Mouse (Mus musculus): ENCODE results near the gene Xab2. TPM values are rescaled to one million over a fixed set of nuclear protein-coding genes. Genes with fewer than 3 reads are reported as not detected.
A peak's percentile ranks its signal among the peaks of the same experiment; 100 is the strongest.

Gene Xab2
- polyA plus RNA-seq, 1 experiment from 2014 or later: 25.7 TPM

DNA sequence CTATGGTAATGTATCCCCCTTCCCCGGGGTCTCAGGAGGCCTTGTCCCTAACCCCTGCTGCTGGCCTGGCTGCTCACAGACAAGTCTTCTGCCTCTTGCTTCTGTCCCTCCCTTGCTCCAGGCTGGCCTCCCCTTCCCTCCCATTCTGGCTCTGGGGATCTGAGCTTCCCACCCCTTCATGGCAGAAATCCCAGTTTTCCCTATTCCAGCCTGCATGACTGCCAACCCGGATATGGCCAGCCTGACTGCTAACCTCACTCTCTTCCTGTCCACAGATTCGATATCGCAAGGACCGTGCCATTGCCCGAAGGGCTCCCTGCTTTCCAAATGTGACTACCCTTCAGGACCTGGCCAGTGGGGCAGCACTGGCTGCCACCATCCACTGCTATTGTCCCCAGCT, 20.7 kb downstream of the Xab2 start:
- Histone ChIP-seq H3K27me3 (ENCODE audit: control insufficient read depth, insufficient read depth, low read depth, low read length) (no peaks in the 10 kb centered on the region), H3K27ac (ENCODE audit: low read length) (no peak overlapping the region), H3K4me3 (ENCODE audit: low read depth, low read length) (no peak overlapping the region), H3K36me3 (ENCODE audit: control insufficient read depth, insufficient read depth) (no peaks in the 10 kb centered on the region), H3K9ac (ENCODE audit: low read depth, low read length) (no peak overlapping the region), H3K4me2 (ENCODE audit: low read depth, low read length) (no peak overlapping the region), H3K9me3 (replicated peaks; ENCODE audit: control insufficient read depth, low read length) (no peaks in the 10 kb centered on the region), H3K4me1 (ENCODE audit: control insufficient read depth, low read depth, low read length) (no peaks in the 10 kb centered on the region)
- ATAC-seq (ENCODE audit: low read depth): no peak
- WGBS (ENCODE audit: insufficient replicate concordance): 79% methylated on average over 6 of the region's 6 CpGs

DNA sequence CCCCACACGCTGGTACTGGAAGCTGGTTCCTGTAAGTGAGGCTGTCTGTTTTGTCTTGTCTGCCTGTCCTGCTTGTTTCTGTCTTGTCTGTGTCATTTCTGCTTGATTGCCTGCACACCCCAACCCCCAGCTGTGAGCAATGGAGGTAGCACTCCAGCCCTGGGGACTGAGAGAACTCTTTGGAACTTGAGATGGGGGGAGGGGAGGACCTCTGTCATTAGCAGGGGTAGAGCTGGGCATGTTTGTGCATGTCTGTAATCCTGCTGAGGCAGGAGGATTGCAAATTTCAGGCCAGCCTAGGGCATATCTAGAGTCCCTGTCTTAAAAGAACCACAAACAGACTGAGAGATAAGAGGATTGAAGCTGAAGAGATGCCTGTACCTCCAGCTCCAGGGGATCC, 21.9 kb downstream of the Xab2 start:
- 56% methylated on average over 1 of the region's 1 CpGs for WGBS (ENCODE audit: insufficient replicate concordance)
- no peak for ATAC-seq (ENCODE audit: low read depth)
- no peaks in the 10 kb centered on the region for H3K27me3 ChIP-seq (ENCODE audit: control insufficient read depth, insufficient read depth, low read depth, low read length)
- H3K4me1 ChIP-seq (ENCODE audit: control insufficient read depth, low read depth, low read length): no peaks in the 10 kb centered on the region
- H3K9me3 ChIP-seq (replicated peaks; ENCODE audit: control insufficient read depth, low read length): no peaks in the 10 kb centered on the region
- H3K27ac ChIP-seq (ENCODE audit: low read length): no peak overlapping the region
- no peak overlapping the region for H3K4me3 ChIP-seq (ENCODE audit: low read depth, low read length)
- H3K36me3 ChIP-seq (ENCODE audit: control insufficient read depth, insufficient read depth): no peaks in the 10 kb centered on the region
- H3K4me2 ChIP-seq (ENCODE audit: low read depth, low read length): no peak overlapping the region
- no peak overlapping the region for H3K9ac ChIP-seq (ENCODE audit: low read depth, low read length)

DNA sequence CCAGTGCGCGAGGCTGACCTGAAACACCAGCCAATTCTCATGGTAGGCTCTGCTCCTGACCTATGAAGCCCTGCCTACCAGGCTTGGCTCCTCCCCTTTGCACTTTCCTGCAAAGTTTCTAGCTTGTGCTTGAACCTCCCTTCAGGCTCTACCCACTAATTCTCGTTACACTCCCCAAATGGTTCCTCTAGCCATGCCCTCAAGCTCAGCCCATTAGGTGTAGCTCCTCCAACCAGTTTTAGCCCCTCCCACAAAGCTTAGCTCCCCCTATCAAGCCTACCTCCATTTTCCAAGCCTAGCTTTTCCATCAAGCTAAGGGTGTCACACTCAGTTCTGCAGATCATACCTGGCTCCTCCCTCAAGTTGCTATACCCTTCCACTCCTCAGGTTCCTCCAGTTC, 23.1 kb downstream of the Xab2 start:
- no peaks in the 10 kb centered on the region for H3K4me1 ChIP-seq (ENCODE audit: control insufficient read depth, low read depth, low read length)
- no peak overlapping the region for H3K4me2 ChIP-seq (ENCODE audit: low read depth, low read length)
- WGBS (ENCODE audit: insufficient replicate concordance): 68% methylated on average over 3 of the region's 3 CpGs
- ATAC-seq (ENCODE audit: low read depth): no peak
- no peak overlapping the region for H3K4me3 ChIP-seq (ENCODE audit: low read depth, low read length)
- H3K36me3 ChIP-seq (ENCODE audit: control insufficient read depth, insufficient read depth): no peaks in the 10 kb centered on the region
- no peaks in the 10 kb centered on the region for H3K27me3 ChIP-seq (ENCODE audit: control insufficient read depth, insufficient read depth, low read depth, low read length)
- no peak overlapping the region for H3K27ac ChIP-seq (ENCODE audit: low read length)
- H3K9ac ChIP-seq (ENCODE audit: low read depth, low read length): no peak overlapping the region
- no peaks in the 10 kb centered on the region for H3K9me3 ChIP-seq (replicated peaks; ENCODE audit: control insufficient read depth, low read length)

DNA sequence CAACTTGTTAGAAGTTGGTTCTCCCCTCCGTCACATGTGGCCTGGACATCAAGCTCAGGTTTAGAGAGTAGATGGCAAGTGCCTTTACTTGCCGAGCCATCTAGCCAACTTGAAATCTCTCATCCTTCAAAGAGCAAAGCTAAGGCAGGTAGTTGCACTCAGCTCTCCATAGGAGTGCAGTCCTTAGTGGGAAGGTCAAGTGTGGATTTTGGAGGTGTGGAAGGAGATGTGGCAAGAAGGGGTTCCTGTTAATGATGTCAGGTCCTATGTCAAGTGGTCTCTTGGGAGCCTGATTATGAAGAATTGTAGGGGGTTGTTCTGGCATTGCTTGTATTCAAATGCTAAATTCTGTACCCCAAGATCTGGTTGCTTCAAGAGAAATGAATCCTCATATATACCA, 26.6 kb downstream of the Xab2 start:
- Histone ChIP-seq H3K4me3 (ENCODE audit: low read depth, low read length) (no peak overlapping the region), H3K4me1 (ENCODE audit: control insufficient read depth, low read depth, low read length) (no peaks in the 10 kb centered on the region), H3K4me2 (ENCODE audit: low read depth, low read length) (no peak overlapping the region), H3K9me3 (replicated peaks; ENCODE audit: control insufficient read depth, low read length) (no peaks in the 10 kb centered on the region), H3K27ac (ENCODE audit: low read length) (no peak overlapping the region), H3K36me3 (ENCODE audit: control insufficient read depth, insufficient read depth) (no peaks in the 10 kb centered on the region), H3K27me3 (ENCODE audit: control insufficient read depth, insufficient read depth, low read depth, low read length) (no peaks in the 10 kb centered on the region), H3K9ac (ENCODE audit: low read depth, low read length) (no peak overlapping the region)
- WGBS (ENCODE audit: insufficient replicate concordance): 65% methylated on average over 2 of the region's 2 CpGs
- no peak for ATAC-seq (ENCODE audit: low read depth)

DNA sequence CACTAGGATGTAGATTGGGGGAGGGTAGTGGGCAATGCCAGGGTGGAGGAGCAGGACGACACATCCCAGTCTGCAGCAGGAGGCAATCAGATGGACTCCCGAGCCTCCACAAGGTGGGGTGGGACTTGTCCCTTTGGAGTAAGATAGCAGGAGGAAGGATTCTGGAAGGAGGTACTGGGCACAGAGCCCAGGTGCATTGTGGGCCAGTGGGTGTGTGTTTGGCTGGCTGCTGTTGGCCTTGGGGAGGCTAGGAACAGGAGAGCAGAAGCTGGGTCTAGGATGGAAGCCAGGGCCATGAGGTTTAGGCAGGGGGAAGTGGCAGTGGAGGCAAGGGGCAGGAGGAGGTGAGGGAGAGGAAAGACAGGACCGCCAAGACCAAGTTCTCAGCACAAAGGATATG, 27.6 kb downstream of the Xab2 start:
- H3K27ac ChIP-seq (ENCODE audit: low read length): no peak overlapping the region
- 45% methylated on average over 3 of the region's 3 CpGs for WGBS (ENCODE audit: insufficient replicate concordance)
- no peaks in the 10 kb centered on the region for H3K36me3 ChIP-seq (ENCODE audit: control insufficient read depth, insufficient read depth)
- ATAC-seq (ENCODE audit: low read depth): no peak
- no peak overlapping the region for H3K9ac ChIP-seq (ENCODE audit: low read depth, low read length)
- H3K9me3 ChIP-seq (replicated peaks; ENCODE audit: control insufficient read depth, low read length): no peaks in the 10 kb centered on the region
- no peaks in the 10 kb centered on the region for H3K4me1 ChIP-seq (ENCODE audit: control insufficient read depth, low read depth, low read length)
- no peak overlapping the region for H3K4me2 ChIP-seq (ENCODE audit: low read depth, low read length)
- H3K4me3 ChIP-seq (ENCODE audit: low read depth, low read length): no peak overlapping the region
- no peaks in the 10 kb centered on the region for H3K27me3 ChIP-seq (ENCODE audit: control insufficient read depth, insufficient read depth, low read depth, low read length)

DNA sequence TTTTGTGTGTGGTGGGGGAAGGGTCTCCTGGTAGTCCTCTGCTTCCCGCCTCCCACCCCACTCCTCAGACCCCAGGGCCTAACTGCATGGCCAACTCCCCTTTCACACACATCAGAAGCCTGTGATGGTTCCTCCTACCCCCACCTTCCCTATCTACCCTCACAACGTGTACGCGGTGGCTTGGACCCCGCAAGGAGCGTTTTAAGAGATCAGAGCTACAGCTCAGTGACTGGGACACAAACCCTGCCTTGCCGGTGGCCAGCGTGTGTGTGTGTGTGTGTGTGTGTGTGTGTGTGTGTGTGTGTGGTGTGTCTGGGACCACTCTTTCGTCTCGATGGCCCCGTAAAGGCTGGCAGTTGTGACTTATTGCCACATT, 32.9 kb downstream of the Xab2 start:
- H3K9ac ChIP-seq (ENCODE audit: low read depth, low read length): peak overlapping the region; percentile 72
- 15% methylated on average over 11 of the region's 11 CpGs for WGBS (ENCODE audit: insufficient replicate concordance)
- H3K9me3 ChIP-seq (replicated peaks; ENCODE audit: control insufficient read depth, low read length): no peaks in the 10 kb centered on the region
- no peak overlapping the region; the same call in 1 of the 2 replicates for H3K27ac ChIP-seq (ENCODE audit: low read length)
- H3K4me2 ChIP-seq (ENCODE audit: low read depth, low read length): peak overlapping the region; percentile 87
- H3K4me1 ChIP-seq (ENCODE audit: control insufficient read depth, low read depth, low read length): peaks cover 19% of the 10 kb centered on the region
- peaks cover 2% of the 10 kb centered on the region; the same call in 1 of the 2 replicates for H3K27me3 ChIP-seq (ENCODE audit: control insufficient read depth, insufficient read depth, low read depth, low read length)
- ATAC-seq (ENCODE audit: low read depth): peak; percentile 11; the same call in 1 of the 2 replicates
- peak overlapping the region; percentile 70 for H3K4me3 ChIP-seq (ENCODE audit: low read depth, low read length)
- H3K36me3 ChIP-seq (ENCODE audit: control insufficient read depth, insufficient read depth): no peaks in the 10 kb centered on the region

DNA sequence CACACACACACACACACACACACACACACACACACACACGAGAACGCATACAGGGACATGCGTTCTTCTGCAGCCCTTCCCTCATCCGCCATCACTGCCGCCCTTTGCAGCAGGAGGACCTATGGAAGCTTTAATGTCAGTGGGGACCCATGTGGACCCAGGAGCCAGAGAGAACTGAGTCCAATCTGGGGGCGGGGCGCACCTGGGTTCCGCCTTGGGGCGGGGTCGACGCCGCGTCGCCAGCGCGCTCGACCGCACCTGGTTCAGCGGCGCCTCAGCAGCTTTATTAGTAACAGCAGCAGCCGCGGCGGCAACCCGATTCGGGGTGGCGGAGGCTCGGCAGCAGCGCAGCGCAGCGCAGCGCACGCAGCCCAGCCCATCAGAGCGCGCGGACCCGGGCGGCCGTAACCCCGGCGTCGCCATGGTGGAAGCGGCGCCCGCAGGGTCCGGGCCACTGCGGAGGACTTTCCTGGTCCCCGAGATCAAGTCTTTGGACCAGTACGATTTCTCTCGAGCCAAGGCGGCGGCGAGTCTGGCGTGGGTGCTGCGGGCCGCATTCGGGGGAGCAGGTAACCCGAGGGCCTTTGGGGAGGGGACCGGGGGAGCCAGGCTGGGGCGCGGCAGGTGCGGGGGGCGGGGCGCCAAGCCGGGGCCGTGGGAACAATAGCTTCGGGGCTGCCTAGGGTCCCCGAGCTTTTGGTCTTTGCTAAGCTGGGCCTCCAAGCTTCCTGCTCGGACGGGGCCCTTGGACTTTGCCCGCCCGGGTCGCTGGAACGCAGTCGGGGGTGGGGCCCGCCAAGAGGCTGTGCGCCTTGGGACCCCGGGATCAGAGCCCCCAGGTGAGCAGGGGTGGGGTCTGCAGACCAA, 33.5 kb downstream of the Xab2 start:
- H3K4me3 ChIP-seq (ENCODE audit: low read depth, low read length): peak overlapping the region; percentile 70
- no peaks in the 10 kb centered on the region for H3K9me3 ChIP-seq (replicated peaks; ENCODE audit: control insufficient read depth, low read length)
- peak overlapping the region; percentile 72 for H3K9ac ChIP-seq (ENCODE audit: low read depth, low read length)
- peak overlapping the region; percentile 74 for H3K27ac ChIP-seq (ENCODE audit: low read length)
- peak; percentile 74 for ATAC-seq (ENCODE audit: low read depth)
- peaks cover 2% of the 10 kb centered on the region; the same call in 1 of the 2 replicates for H3K27me3 ChIP-seq (ENCODE audit: control insufficient read depth, insufficient read depth, low read depth, low read length)
- peak overlapping the region; percentile 87 for H3K4me2 ChIP-seq (ENCODE audit: low read depth, low read length)
- peaks cover 19% of the 10 kb centered on the region for H3K4me1 ChIP-seq (ENCODE audit: control insufficient read depth, low read depth, low read length)
- H3K36me3 ChIP-seq (ENCODE audit: control insufficient read depth, insufficient read depth): no peaks in the 10 kb centered on the region
- WGBS (ENCODE audit: insufficient replicate concordance): under 1% methylated on average over 68 of the region's 77 CpGs

DNA sequence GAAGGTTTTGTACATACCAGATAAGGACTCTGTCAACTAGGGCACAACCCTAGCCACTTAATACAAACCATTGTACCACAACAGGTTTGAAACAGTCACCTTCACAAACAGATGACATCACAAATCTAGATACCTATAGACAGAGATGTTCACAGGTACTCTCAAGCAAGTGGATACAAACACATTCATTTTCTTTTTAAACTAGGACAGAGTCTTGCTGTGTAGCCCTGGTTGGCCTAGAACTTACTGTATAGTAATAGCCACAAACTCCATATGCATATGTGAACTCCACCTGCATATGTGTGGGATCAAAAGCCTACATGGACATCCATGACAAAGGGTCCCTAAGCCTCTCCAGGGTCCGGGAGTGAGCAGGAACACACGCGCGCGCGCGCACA, 34.1 kb downstream of the Xab2 start, which contains the start of gene Camsap3:
Gene Camsap3 (plus strand): TSS at position 301 of the 398 bp plus-strand sequence.
- no peak; the same call in 1 of the 2 replicates for ATAC-seq (ENCODE audit: low read depth)
- H3K4me1 ChIP-seq (ENCODE audit: control insufficient read depth, low read depth, low read length): peaks cover 19% of the 10 kb centered on the region
- H3K9me3 ChIP-seq (replicated peaks; ENCODE audit: control insufficient read depth, low read length): no peaks in the 10 kb centered on the region
- peaks cover 2% of the 10 kb centered on the region; the same call in 1 of the 2 replicates for H3K27me3 ChIP-seq (ENCODE audit: control insufficient read depth, insufficient read depth, low read depth, low read length)
- peak within 1 kb of the TSS; percentile 74 for H3K27ac ChIP-seq (ENCODE audit: low read length)
- H3K4me2 ChIP-seq (ENCODE audit: low read depth, low read length): peak within 1 kb of the TSS; percentile 87
- H3K4me3 ChIP-seq (ENCODE audit: low read depth, low read length): peak within 1 kb of the TSS; percentile 70
- 3% methylated on average over 7 of the region's 7 CpGs for WGBS (ENCODE audit: insufficient replicate concordance)
- H3K9ac ChIP-seq (ENCODE audit: low read depth, low read length): peak within 1 kb of the TSS; percentile 72
- no peaks in the 10 kb centered on the region for H3K36me3 ChIP-seq (ENCODE audit: control insufficient read depth, insufficient read depth)

DNA sequence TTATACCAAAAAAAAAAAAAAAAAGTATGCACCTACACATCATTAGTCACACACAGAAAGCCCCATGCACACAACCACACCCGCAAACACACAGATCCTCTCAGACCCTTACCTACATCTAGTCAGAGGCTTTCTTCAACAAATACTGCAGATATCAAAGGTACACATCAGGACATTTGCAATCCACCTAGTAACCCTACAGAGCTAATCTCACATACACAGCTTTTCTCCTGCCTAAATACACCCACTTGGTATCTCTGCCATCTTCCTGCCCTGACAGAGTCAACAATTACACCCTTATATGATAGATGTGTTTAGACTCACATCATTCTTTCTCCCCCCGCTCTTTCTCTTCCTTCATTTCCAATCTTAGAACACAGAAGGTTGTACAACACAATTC, 34.7 kb downstream of the Xab2 start:
- Histone ChIP-seq H3K9me3 (replicated peaks; ENCODE audit: control insufficient read depth, low read length) (no peaks in the 10 kb centered on the region), H3K4me3 (ENCODE audit: low read depth, low read length) (no peak overlapping the region), H3K36me3 (ENCODE audit: control insufficient read depth, insufficient read depth) (no peaks in the 10 kb centered on the region), H3K27me3 (ENCODE audit: control insufficient read depth, insufficient read depth, low read depth, low read length) (peaks cover 2% of the 10 kb centered on the region; the same call in 1 of the 2 replicates), H3K4me2 (ENCODE audit: low read depth, low read length) (peak overlapping the region; percentile 87; the same call in 1 of the 2 replicates), H3K27ac (ENCODE audit: low read length) (no peak overlapping the region), H3K9ac (ENCODE audit: low read depth, low read length) (no peak overlapping the region), H3K4me1 (ENCODE audit: control insufficient read depth, low read depth, low read length) (peaks cover 19% of the 10 kb centered on the region)
- 40% methylated on average over 2 of the region's 2 CpGs for WGBS (ENCODE audit: insufficient replicate concordance)
- peak; percentile 59 for ATAC-seq (ENCODE audit: low read depth)

Data from liver, embryonic 16.5 days (tissue).